Mouse (Mus musculus) kidney, postnatal 10 days (tissue): Measurements from ENCODE around the gene Pknox1.

Experiments
- DNase-seq: peaks from one replicate; pipeline ENCODE4 v3.0.0; 2021; ENCODE audit warnings: mixed read lengths

The Pknox1 gene

GRCm38 (mm10) chr17:31653277-31653676, 88.7 kb downstream of the Pknox1 start:
- DNase-seq = no peak

GRCm38 (mm10) chr17:31655366-31655765, 90.8 kb downstream of the Pknox1 start:
- DNase-seq = peak; percentile 47

- DNase-seq = no peak
These were observed 92.1 kb downstream of the Pknox1 start for GRCm38 (mm10) chr17:31656682-31657081.
